Mouse (Mus musculus): Measurements from ENCODE around the gene Fbxo36.

DNA sequence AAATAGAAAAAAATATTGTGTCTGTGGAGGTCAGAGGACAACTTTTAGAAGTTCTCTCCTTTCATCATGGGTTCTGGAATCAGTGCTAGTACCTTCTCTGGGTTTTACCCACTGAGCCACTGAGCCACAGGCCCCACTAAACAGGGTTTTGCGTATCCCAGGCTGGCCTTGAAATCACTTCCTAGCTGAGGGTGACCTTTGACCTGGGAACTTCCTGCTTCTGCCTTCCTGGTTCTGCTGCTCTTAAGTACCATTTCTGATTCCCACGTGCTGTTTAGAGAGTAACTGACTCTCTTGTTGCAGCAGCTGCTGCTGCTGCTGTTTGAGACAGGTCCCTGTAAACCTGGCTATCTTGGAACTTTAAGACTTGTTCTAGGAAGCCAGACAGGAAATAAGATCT is 25.0 kb downstream of the Fbxo36 start:
- TF ChIP-seq GATA1 (IDR thresholded peaks at IDR 0.05; ENCODE audit: low read length) (no peak), TAL1 (IDR thresholded peaks at IDR 0.05; ENCODE audit: low read length) (no peak)

Measured in erythroblast, embryonic 14.5 days (primary cell).